Mouse (Mus musculus): ENCODE results near the gene Fads1. TPM values are rescaled to one million over a fixed set of nuclear protein-coding genes. Genes with fewer than 3 reads are reported as not detected.

Fads1 gene
- total RNA-seq, 2 experiments from 2014 or later, result 677 to 1,388 TPM

Small RNAs within 50 kb of the gene (microRNA-seq; reads per million reads assigned to microRNA genes)
- gene Mir6993, result not detected

Other genes with a start within 250 kb of the Fads1 start
- 1,000 to 10,000 TPM; 2,852 to 3,273 TPM for gene Fth1, start 202.3 kb upstream of the Fads1 start, total RNA-seq (2021)
- under 1 TPM; 0.16 to 0.36 TPM for gene Best1, start 181.3 kb upstream of the Fads1 start, total RNA-seq (2021)
- 1 to 10 TPM; 5.6 to 6.6 TPM for gene Rab3il1, start 181.2 kb upstream of the Fads1 start, total RNA-seq (2021)
- 10 to 100 TPM in 1 of 2 experiments, 1 to 10 TPM in 1; 9.4 to 23.4 TPM for gene Fads3, start 141.3 kb upstream of the Fads1 start, total RNA-seq (2021)
- 1,000 to 10,000 TPM; 1,648 to 1,771 TPM for gene Fads2, start 81.1 kb upstream of the Fads1 start, total RNA-seq (2021)
- gene Tmem258, start 21.1 kb downstream of the Fads1 start, total RNA-seq (2021), result 100 to 1,000 TPM; 161 to 204 TPM
- 10 to 100 TPM; 12.0 to 18.4 TPM for gene Fen1, start 21.3 kb downstream of the Fads1 start, total RNA-seq (2021)
- 1 to 10 TPM; 1.4 to 1.7 TPM for gene Myrf, start 57.9 kb downstream of the Fads1 start, total RNA-seq (2021)
- 1 to 10 TPM; 4.0 to 5.6 TPM for gene Dagla, start 122.0 kb downstream of the Fads1 start, total RNA-seq (2021)
- gene Syt7, start 206.2 kb downstream of the Fads1 start, total RNA-seq (2021), result 10 to 100 TPM; 17.7 to 29.8 TPM

All from adrenal gland, postnatal 36 days (tissue).